Mouse (Mus musculus) left cerebral cortex, adult 9 months (tissue): ENCODE measurements around the gene Gm5148.

Experiments
- DNase-seq, 2 experiments: peaks; one replicate each; pipeline ENCODE4 v3.0.0; 2022; ENCODE audit warnings: low spot score in 2 of 2

The Gm5148 gene

DNA sequence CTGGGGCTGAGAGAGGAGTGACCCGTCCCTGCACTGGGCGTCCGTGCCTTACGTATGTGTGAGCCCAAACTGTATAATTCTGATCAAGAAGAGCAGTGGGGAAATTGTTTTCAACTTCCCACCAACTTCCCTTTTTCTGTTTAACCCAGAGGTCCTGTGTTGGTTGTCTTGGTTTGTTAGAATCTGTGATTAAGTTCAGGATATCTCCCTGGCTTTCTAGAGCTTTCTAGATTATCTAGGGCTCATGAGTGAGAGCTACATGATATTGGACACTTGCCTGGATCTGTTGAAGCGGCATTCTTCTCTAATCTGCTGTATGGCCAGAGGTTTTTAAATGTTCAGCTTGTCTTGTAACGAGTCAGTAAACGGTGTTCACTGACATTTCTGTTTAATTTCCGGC, 30.7 kb downstream of the Gm5148 start:
- DNase-seq, result no peak

DNA sequence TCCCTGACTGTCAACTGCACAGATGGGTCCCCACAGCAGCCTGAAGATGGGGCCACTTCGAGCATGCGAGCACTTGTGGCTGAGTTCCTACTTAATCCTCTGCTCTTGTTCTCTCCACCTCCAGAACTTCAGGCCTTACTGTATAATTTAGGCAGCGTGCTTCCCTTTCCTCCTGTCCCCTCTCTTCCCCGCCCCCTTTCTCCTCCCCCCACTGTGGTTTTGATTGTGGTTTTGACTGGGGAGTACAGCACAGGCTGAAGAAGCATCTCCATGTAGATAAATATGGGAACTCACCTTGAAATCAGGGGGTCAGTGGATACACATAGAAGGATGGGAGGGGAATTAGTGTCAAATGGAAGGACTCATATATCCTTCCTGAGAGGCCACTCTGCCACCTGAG, 31.3 kb downstream of the Gm5148 start:
- no peak for DNase-seq

DNA sequence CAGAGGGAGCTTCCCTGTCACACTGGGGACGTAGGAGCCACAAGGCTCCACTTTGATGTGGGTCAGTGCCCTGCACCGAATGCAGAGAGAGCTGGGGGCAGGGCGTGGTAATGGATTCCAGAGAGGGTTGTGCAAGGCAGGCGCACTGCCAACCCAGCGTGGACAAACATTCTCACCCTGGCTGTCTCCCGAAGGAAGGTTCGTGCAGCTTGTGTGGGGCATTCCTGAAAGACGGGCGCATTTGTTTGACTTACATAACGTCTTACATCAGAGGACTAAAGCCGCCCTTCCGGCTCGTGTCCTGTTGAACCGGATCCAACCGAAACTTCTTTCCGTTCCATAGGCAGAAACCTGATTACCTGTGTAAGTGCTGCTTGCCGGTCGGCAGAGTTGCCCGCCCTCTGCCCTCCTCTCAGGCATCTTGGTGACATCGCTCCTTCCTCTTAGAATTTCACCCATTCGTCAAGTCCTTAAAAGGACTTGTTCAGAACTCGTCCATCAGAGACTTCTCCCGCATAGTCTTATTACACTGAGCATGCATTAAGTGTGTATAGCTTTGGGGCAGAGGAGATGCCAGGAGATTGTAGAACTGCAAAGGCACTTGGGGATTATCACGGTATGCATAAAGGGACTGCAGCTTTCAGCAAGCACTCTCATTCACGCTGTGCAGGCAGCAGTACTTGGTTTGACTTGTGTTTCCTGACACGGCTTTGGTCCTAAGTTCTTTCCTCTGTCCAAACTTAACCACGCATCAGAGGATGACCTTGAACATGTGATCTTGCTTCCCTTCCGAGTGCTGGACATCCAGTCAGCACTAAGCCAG, 36.9 kb downstream of the Gm5148 start:
- DNase-seq, result peak; percentile 30 to 73

DNA sequence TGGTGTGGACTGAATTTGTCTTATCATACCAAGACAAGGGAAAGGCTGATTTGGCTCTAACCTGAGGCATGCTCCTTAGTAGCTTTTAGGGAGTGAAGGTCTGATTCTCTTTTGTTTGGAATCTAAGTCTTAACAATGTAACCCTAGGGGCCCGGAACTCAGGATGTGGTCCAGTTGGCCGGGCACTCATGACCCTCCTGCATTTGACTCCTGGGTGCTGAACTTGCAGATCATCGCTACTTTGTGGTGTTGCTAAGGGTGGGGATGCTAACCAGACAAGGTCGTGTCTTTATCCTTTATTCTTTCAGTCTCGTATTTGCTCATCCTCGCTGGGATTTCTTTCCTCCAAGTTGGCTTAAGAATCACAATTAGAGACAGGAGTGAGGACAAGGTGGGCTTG, 37.5 kb downstream of the Gm5148 start:
- DNase-seq, result no peak

DNA sequence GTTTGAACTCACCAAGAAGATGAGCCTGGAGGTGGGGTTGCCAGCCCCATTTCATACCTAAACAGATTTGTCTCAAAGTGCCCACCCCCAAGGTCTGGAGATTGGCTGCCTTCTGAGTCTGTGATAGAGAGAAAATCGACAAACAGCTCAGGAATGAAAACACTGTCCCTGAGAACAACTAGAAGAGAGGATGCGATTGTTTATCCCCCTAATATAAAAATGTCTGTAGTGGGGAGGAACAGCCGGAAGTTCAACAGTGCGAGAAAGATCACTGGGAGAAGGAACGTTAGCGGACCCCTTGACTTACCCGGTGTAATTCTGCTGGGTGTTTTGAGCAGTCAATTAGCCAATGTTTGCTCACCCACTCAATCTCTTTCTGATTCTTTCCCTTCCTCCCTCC, 38.1 kb downstream of the Gm5148 start:
- DNase-seq, result no peak

DNA sequence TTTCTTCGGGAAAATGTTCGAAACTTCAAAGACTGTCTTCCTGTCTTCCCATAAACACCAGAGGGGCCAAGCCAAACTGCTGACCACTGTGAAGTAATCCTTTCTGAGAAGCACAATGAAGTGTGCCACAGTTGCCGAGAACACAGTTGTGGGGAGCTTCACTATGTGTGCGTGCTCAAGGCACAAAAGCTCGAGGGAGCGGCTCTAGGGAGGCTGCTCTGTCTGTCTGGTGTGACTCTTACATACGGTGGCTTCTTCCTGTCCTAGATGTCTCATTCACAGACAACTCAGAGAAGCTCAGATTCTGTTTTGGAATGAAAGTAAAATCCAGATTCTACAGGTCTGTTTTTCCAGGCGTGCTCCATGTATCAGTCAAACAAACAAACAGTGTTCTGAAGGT, 48.0 kb downstream of the Gm5148 start:
- no peak for DNase-seq

DNA sequence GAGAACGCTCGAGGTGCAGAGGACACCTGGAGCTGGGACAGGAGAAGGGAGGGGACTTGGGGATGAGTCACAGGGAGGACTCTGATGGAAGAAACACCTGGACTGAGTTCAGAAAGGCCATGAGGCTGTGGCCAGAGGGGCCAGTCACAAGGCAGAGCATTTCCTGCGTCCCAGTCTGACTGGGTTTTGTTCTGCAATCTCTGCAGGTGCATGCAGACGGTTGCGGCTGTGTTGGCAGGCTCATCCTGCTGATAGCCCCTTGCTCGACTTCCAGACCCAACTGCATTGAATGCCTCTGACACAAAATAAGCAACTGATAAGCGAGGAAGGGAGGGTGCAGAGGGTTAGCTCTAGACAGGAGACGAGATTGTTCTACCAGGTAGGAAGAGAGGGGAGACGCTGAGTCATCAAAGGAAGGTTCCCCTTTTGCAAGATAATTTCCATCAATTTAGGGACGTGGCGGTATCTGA, 49.2 kb downstream of the Gm5148 start:
- no peak for DNase-seq

DNA sequence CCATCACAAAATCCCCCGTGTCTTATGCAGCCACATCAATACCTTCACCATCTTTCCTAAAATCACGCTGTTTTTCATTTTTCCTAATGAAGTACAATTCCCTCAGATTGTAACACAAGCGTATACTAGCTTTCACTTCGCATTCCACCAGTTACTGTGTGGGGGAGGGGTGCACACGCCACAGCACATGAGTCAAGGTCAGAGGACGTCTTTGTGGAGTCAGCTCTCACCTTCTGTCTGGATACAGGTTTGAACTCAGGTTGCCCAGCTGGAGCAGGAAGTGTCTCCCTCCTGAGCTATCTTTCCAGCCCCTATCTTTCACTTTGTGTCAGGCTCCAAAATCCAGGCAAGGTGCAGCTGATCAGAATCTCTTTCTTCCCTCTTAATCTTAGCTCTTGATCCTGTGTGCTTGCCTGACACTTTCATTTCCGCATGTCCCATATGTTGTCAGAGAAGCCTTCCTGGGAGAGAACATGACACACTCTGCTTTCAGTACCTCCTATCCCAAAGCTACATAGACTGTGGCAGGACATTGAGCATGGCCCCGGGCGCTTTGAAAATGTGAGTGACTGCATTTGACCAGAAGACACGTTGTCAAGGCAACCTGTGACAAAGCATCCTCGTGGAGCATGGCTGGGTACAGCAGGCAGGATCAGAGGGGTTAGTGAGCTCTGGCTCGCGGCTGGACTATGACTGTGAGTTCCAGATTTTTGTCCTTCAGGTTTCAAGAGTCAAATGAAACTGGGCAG, 50.6 kb downstream of the Gm5148 start:
- no peak for DNase-seq

DNA sequence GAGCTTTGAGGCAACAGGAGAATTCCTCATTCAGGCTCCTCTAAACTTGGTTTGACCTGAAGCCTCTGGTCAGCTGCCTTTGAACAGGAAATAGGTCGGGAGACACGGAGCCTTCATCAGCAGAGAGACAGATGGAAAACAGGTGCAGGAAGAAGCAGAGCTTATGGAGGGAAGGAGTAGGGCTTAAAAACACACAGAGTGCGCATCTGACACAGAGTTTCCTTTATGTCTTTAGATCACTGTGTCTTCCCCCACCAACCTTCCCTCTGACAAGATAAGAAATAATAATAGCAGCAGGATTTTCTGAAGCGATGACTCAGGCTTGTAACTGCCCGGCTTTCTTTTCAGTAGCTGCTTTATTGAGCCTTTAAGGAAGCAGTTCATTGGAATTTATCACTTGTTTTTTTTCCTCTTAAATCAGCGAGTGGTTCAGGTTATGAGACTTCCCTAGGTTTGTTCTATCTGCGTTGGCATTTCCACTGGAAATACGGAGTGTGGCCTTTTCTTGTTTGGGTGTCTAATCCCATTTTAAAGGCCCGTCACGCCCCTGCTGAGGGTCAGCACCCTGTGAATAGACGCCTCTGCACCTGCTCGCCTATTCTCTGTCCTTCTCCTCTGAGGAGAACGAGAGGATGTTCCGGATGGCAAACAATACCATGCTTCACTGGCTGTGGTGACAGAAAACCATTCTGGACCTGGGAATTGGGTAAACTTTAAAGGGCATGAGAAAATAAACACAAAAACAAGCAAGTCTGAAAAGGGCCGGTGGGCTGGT, 51.8 kb downstream of the Gm5148 start:
- no peak for DNase-seq

DNA sequence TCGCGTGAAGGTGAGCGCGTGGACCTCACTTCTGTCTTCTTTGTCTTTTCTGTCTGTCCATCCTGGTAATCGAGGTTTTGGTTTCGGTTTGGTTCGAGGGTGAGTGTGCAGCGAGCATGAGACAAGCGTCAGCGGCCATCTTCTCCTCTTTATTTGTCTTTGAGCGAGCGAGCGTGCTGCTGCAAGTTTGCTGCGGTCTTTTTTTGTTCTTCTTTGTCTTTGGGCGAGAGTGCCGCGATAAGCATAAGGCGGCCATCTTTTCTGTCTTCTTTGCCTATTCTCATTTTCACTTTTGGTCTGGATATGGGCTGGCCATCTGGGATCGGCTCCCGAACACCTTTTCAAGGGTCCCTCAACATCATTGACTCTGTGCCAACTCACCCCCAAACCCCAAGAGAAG, 55.2 kb downstream of the Gm5148 start:
- DNase-seq, result no peak

DNA sequence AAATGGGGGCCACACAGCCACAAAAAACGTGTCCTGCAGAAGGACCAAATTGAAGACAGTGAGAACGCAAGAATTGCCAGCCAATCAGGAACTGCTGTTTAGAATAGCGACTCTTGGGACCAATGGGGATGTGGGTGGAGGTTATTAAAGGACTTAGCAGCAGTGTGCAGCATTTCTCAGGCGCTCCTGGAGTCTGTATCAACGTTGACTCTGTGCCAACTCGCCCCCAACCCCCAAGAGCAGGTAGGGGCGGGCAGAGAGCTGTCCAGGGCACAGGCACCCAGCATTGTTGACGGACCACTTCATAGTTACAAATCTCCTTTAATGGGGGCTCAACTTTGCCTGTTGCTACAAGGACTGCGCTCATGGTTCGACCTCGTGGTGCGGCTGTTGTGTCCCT, 55.6 kb downstream of the Gm5148 start:
- DNase-seq, result no peak

DNA sequence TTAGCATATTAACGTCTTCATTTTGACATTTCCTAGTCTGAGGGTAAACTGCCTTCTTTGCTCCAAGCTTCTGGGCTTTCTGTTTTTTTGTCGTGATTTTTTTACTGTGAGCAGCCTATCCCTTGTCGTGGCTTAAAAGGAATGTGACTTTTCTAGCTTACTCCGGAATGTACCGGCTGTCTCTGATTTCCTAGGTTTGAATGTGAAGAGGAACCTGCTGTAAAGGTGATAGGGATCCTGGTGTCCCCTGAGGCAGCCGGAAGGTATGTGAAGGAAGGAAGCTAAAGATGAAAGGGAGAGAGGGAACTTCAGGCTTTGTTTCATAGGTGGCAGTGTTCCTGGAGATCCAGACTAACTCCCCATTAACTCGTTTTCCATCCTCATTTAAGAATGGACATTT, 56.6 kb downstream of the Gm5148 start:
- DNase-seq, result no peak

DNA sequence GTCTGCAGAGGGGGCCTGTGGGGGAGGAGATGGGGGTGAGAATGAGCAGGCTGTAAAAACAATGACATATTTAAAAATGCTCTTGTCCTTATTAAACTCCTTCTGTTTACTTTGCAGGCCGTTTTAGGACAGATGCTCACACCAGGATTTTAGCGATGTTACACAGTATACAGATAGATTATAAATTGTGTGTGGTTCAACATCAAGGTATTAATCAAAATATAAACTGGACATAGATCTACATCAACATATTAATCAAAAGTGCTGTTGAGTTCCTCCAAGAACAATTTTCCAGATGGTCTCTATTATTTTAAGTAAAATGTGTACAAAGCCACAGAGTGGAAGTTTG, 57.2 kb downstream of the Gm5148 start:
- DNase-seq, result no peak

DNA sequence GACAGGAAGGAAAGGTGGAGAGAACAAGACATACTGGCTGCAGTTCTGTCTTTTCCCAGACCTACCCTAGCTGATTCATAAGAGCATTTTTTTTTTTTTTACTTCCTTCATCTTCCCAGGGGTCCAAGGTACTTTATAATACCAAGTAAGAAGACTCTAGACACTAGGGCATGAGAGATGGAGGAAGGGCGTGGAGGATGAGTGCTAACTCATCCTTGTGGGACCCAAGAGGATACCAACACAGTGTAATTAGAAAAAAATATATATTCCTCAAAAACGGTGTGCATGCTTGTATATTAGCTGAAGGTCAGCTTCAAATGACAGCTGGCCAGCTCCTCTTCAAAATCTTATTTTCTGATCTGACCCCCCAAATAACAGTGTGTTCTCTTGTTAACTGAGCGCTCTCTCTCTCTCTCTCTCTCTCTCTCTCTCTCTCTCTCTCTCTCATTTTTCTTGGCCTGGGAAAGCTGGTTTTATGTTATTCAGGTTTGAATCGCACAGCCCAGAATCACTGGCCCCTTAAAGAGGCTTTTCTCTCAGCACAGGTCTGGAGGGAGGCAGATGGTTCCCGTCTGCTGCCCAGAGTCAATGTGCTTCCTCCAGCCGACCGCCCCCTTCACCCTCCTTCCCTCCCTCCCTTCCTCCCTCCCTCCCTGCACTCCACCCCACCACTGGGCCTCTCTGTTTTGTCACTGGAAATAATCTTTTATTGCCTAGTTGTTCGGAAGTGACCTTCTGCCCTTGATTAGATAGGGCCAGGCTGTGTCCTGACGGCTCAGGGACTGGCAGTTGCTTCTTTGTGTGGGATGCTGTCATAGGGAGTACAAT, 57.8 kb downstream of the Gm5148 start:
- no peak for DNase-seq
